Mouse (Mus musculus) midbrain, embryonic 13.5 days (tissue): ENCODE data around the gene Slc24a4. TPM values are rescaled to one million over a fixed set of nuclear protein-coding genes. Genes with fewer than 3 reads are reported as not detected.

ENCODE experiments used
- ATAC-seq: fragments of 200-750 bp; cut with Nextera tagmentation; 2 replicates; pipeline ENCODE4 v1.8.0; 2017; ENCODE audit warnings: mild to moderate bottlenecking, moderate TSS enrichment, moderate library complexity
- H3K27ac ChIP-seq: fragments of 300-500 bp; sonication (generic); 2 replicates; pipeline ENCODE4 v1.5.1; 2015; ENCODE audit warnings: inconsistent platforms, mild to moderate bottlenecking, moderate library complexity
- H3K27me3 ChIP-seq: fragments of 300-500 bp; sonication (generic); 2 replicates; pipeline ENCODE4 v1.6.1; 2015; ENCODE audit warnings: mild to moderate bottlenecking, inconsistent platforms
- H3K36me3 ChIP-seq: fragments of 300-500 bp; sonication (generic); 2 replicates; pipeline ENCODE4 v1.6.1; 2015; ENCODE audit warnings: mild to moderate bottlenecking, inconsistent platforms
- H3K4me1 ChIP-seq: fragments of 300-500 bp; sonication (generic); replicated peaks from 2 replicates; pipeline ENCODE4 v1.6.1; 2015; ENCODE audit warnings: inconsistent platforms
- H3K4me2 ChIP-seq: fragments of 300-500 bp; sonication (generic); replicated peaks from 2 replicates; pipeline ENCODE4 v1.6.1; 2015; ENCODE audit warnings: moderate library complexity, mild to moderate bottlenecking, inconsistent platforms
- H3K4me3 ChIP-seq: fragments of 300-500 bp; sonication (generic); replicated peaks from 2 replicates; pipeline ENCODE4 v1.5.1; 2015; ENCODE audit warnings: mild to moderate bottlenecking, inconsistent platforms
- H3K9ac ChIP-seq: fragments of 300-500 bp; sonication (generic); replicated peaks from 2 replicates; pipeline ENCODE4 v1.6.1; 2015; ENCODE audit warnings: mild to moderate bottlenecking, inconsistent platforms
- H3K9me3 ChIP-seq: fragments of 300-500 bp; sonication (generic); 2 replicates; pipeline ENCODE4 v1.6.1; 2016; ENCODE audit warnings: mild to moderate bottlenecking, inconsistent platforms
- WGBS: fragments of 180-500 bp; shearing (Covaris S2); methylation state at CpG from one replicate; pipeline ENCODE4 v1.1.7; 2015; 5-methylcytosine and 5-hydroxymethylcytosine counted together
- polyA plus RNA-seq: library from polyadenylated mRNA; unstranded; fragments of >200 nt; fragmentation: Nextera tagmentation; extraction: Ambion mirVana; gene quantifications from 2 replicates; pipeline ENCODE4 v1.2.1, GENCODE M21; 2015

Gene Slc24a4
- polyA plus RNA-seq, 1 experiment from 2014 or later, result 1.3 TPM

- H3K36me3 ChIP-seq, result no peaks in the 10 kb centered on the region
- H3K4me2 ChIP-seq, result no peak overlapping the region
- H3K27me3 ChIP-seq, result no peaks in the 10 kb centered on the region
- no peak overlapping the region for H3K4me3 ChIP-seq
- H3K9ac ChIP-seq, result no peak overlapping the region
- peaks cover 25% of the 10 kb centered on the region for H3K4me1 ChIP-seq
- H3K27ac ChIP-seq, result no peak overlapping the region
- no peaks in the 10 kb centered on the region for H3K9me3 ChIP-seq
- WGBS, result 67% methylated on average over 7 of the region's 7 CpGs
- no peak for ATAC-seq
Observed at GRCm38 (mm10) chr12:102303867-102304266, 175.3 kb downstream of the Slc24a4 start.

- Histone ChIP-seq H3K36me3 (no peaks in the 10 kb centered on the region), H3K4me1 (peaks cover 23% of the 10 kb centered on the region), H3K9me3 (no peaks in the 10 kb centered on the region), H3K27me3 (no peaks in the 10 kb centered on the region), H3K27ac (no peak overlapping the region), H3K4me2 (no peak overlapping the region), H3K9ac (no peak overlapping the region), H3K4me3 (no peak overlapping the region)
- WGBS, result 70% methylated on average over 10 of the region's 10 CpGs
- ATAC-seq, result no peak
Observed at GRCm38 (mm10) chr12:102305069-102305836, 176.7 kb downstream of the Slc24a4 start.

- WGBS, result 61% methylated on average over 6 of the region's 6 CpGs
- Histone ChIP-seq H3K9me3 (no peaks in the 10 kb centered on the region), H3K4me1 (peaks cover 23% of the 10 kb centered on the region), H3K4me3 (no peak overlapping the region), H3K9ac (no peak overlapping the region), H3K36me3 (no peaks in the 10 kb centered on the region), H3K27ac (peak overlapping the region; percentile 19; the same call in 1 of the 2 replicates), H3K4me2 (no peak overlapping the region), H3K27me3 (no peaks in the 10 kb centered on the region)
- ATAC-seq, result peak; percentile 24
Observed at GRCm38 (mm10) chr12:102308001-102308456, 179.5 kb downstream of the Slc24a4 start.

- no peak overlapping the region for H3K4me3 ChIP-seq
- ATAC-seq, result peak; percentile 64
- H3K27ac ChIP-seq, result no peak overlapping the region
- no peaks in the 10 kb centered on the region for H3K36me3 ChIP-seq
- H3K4me2 ChIP-seq, result no peak overlapping the region
- WGBS, result 61% methylated on average over 16 of the region's 16 CpGs
- H3K4me1 ChIP-seq, result peaks cover 21% of the 10 kb centered on the region
- H3K9me3 ChIP-seq, result no peaks in the 10 kb centered on the region
- H3K9ac ChIP-seq, result no peak overlapping the region
- no peaks in the 10 kb centered on the region for H3K27me3 ChIP-seq
Observed at GRCm38 (mm10) chr12:102308457-102309011, 180.0 kb downstream of the Slc24a4 start.

- H3K9ac ChIP-seq, result no peak overlapping the region
- no peaks in the 10 kb centered on the region for H3K9me3 ChIP-seq
- H3K4me2 ChIP-seq, result no peak overlapping the region
- no peaks in the 10 kb centered on the region for H3K27me3 ChIP-seq
- peaks cover 19% of the 10 kb centered on the region; the same call in 1 of the 2 replicates for H3K4me1 ChIP-seq
- 91% methylated on average over 11 of the region's 11 CpGs for WGBS
- H3K36me3 ChIP-seq, result no peaks in the 10 kb centered on the region
- no peak overlapping the region for H3K4me3 ChIP-seq
- no peak for ATAC-seq
- no peak overlapping the region for H3K27ac ChIP-seq
Observed at GRCm38 (mm10) chr12:102309099-102309799, 180.7 kb downstream of the Slc24a4 start.

GRCm38 (mm10) chr12:102309800-102310195 is 181.3 kb downstream of the Slc24a4 start:
- Histone ChIP-seq H3K4me3 (no peak overlapping the region), H3K9ac (no peak overlapping the region), H3K36me3 (no peaks in the 10 kb centered on the region), H3K4me2 (no peak overlapping the region), H3K27me3 (no peaks in the 10 kb centered on the region), H3K4me1 (peaks cover 16% of the 10 kb centered on the region; the same call in 1 of the 2 replicates), H3K9me3 (no peaks in the 10 kb centered on the region), H3K27ac (no peak overlapping the region)
- no peak for ATAC-seq
- WGBS, result 91% methylated on average over 8 of the region's 8 CpGs

GRCm38 (mm10) chr12:102310261-102310660 is 181.7 kb downstream of the Slc24a4 start:
- Histone ChIP-seq H3K9ac (no peak overlapping the region), H3K4me1 (peaks cover 13% of the 10 kb centered on the region; the same call in 1 of the 2 replicates), H3K4me3 (no peak overlapping the region), H3K27me3 (no peaks in the 10 kb centered on the region), H3K36me3 (no peaks in the 10 kb centered on the region), H3K27ac (no peak overlapping the region), H3K4me2 (no peak overlapping the region), H3K9me3 (no peaks in the 10 kb centered on the region)
- ATAC-seq, result no peak
- 93% methylated on average over 3 of the region's 3 CpGs for WGBS

GRCm38 (mm10) chr12:102311454-102311853 is 182.9 kb downstream of the Slc24a4 start:
- H3K9me3 ChIP-seq, result no peaks in the 10 kb centered on the region
- no peaks in the 10 kb centered on the region for H3K36me3 ChIP-seq
- 91% methylated on average over 5 of the region's 5 CpGs for WGBS
- no peak for ATAC-seq
- peaks cover 13% of the 10 kb centered on the region; the same call in 1 of the 2 replicates for H3K4me1 ChIP-seq
- no peaks in the 10 kb centered on the region for H3K27me3 ChIP-seq
- H3K27ac ChIP-seq, result no peak overlapping the region
- no peak overlapping the region for H3K4me2 ChIP-seq
- H3K4me3 ChIP-seq, result no peak overlapping the region
- no peak overlapping the region for H3K9ac ChIP-seq

Other genes with a start within 250 kb of the Slc24a4 start
- gene Trip11, start 215.5 kb upstream of the Slc24a4 start, polyA plus RNA-seq, result 24.2 and 26.4 TPM in 2 replicates
- 14.4 and 17.6 TPM in 2 replicates for gene Atxn3, start 170.5 kb upstream of the Slc24a4 start, polyA plus RNA-seq
- gene Cpsf2, start 152.7 kb upstream of the Slc24a4 start, polyA plus RNA-seq, result 33.4 and 36.7 TPM in 2 replicates
- 3.4 and 3.7 TPM in 2 replicates for gene Rin3, start 154.3 kb downstream of the Slc24a4 start, polyA plus RNA-seq